Comparison of ENCODE assay signal across 10 mouse cellular contexts in the genomic region with DNA sequence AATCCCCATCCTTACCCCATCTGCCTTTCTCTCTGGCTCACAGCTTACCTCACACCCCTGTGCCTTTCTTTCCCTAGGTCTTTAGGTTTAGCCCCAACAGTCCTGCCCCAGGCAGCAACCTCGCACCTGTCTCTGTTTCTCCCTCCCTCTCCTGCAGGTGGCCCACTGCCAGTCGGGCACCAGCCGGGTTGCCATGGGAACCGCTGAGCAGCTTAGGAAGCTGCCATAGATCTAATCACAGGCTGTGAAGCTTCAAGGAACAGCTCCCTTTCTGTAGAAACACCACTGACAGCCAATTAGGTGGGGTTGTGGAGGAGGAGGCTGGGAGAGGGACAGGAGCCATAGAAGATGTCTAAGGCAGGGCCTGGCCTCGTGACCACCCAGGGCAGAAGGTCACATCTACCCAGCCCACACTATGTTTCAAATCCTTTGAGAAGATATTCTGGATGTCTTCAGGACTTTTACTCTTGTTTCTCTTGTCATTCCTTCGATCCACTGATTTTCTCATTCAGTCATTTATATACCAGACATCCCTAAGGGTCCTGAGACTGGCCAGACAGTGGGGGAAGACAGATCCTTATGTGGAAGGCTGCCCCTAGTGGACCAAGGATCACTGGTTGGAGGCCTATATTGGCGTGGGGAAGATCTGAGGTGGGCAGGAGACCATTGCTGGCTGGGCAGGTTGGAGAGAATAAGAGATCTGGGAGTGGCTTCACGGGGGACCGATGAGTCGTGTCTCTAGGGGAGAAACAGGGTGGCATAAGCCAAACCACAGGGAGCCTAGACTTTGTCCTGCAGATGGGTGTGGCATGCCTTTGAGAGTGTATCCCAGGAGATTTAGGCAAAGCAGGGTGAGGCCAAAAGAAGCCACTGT.
DNase-seq lines count a peak whose midpoint lies in the region; ATAC-seq lines count a peak whose summit lies in the region.
"Had no signal": no experiment of that assay in that cellular context is flagged by ENCODE, and none has a peak within 500 bp of the region (broad histone marks: within the 10 kb centered on the region; RNA-seq: fewer than 3 reads in every experiment).

No protein-coding gene starts in this region.

- no peak overlapping the region for H3K9ac ChIP-seq in hindbrain, embryonic 11.5 days (ENCODE audit: low read depth, low read length)
- H3K9ac ChIP-seq: embryonic facial prominence, embryonic 13.5 days; liver, embryonic 13.5 days had no signal

- H3K4me1 ChIP-seq in hindbrain, embryonic 11.5 days (replicated peaks; ENCODE audit: control insufficient read depth, insufficient read depth, low read length): peaks cover 8% of the 10 kb centered on the region
- H3K4me1 ChIP-seq: embryonic facial prominence, embryonic 13.5 days; liver, embryonic 13.5 days had no signal

- DNase-seq in adrenal gland, postnatal 25 days: peak; percentile 44
- no peak for DNase-seq in adrenal gland, adult (ENCODE audit: inconsistent age in 2 of 2, low spot score in 1 of 2)
- DNase-seq in cerebellum, postnatal 36 days: peak; percentile 79 to 87
- DNase-seq in hindbrain, embryonic 11.5 days (ENCODE audit: low spot score): peak; percentile 48
- DNase-seq in left cerebral cortex, adult 9 months (ENCODE audit: low spot score in 2 of 2): peak; percentile 76 to 84
- DNase-seq in retina, embryonic 14.5 days (ENCODE audit: low spot score): peak; percentile 72
- DNase-seq: liver, embryonic 13.5 days had no signal

- no peaks in the 10 kb centered on the region for H3K9me3 ChIP-seq in hindbrain, embryonic 11.5 days (ENCODE audit: control insufficient read depth, low read length)
- H3K9me3 ChIP-seq: embryonic facial prominence, embryonic 13.5 days had no signal

- H3K4me3 ChIP-seq in hindbrain, embryonic 11.5 days (ENCODE audit: low read depth, low read length): no peak overlapping the region
- H3K4me3 ChIP-seq: embryonic facial prominence, embryonic 13.5 days; liver, embryonic 13.5 days had no signal

- peak; percentile 22; the same call in 1 of the 2 replicates for ATAC-seq in hindbrain, embryonic 11.5 days (ENCODE audit: low FRiP score)
- ATAC-seq in inflammation-experienced regulatory T-cells, adult 6 months: no peak
- ATAC-seq in erythroblast, adult 5-6 weeks (replicated peaks; ENCODE audit: low FRiP score, poor library complexity, severe bottlenecking): no peak

- 25% methylated on average over 10 of the region's 10 CpGs for WGBS in hindbrain, embryonic 11.5 days

- no peak overlapping the region for H3K27ac ChIP-seq in hindbrain, embryonic 11.5 days (ENCODE audit: low read depth, low read length)
- H3K27ac ChIP-seq: embryonic facial prominence, embryonic 13.5 days; liver, embryonic 13.5 days had no signal

- H3K4me2 ChIP-seq in hindbrain, embryonic 11.5 days (replicated peaks; ENCODE audit: low read depth, low read length): no peak overlapping the region
- H3K4me2 ChIP-seq: embryonic facial prominence, embryonic 13.5 days; liver, embryonic 13.5 days had no signal

- H3K36me3 ChIP-seq in hindbrain, embryonic 11.5 days (ENCODE audit: control insufficient read depth, insufficient read depth, low read length): no peaks in the 10 kb centered on the region
- H3K36me3 ChIP-seq: embryonic facial prominence, embryonic 13.5 days; liver, embryonic 13.5 days had no signal

- no peaks in the 10 kb centered on the region for H3K27me3 ChIP-seq in hindbrain, embryonic 11.5 days (ENCODE audit: control insufficient read depth, insufficient read depth, low read length)
- H3K27me3 ChIP-seq: embryonic facial prominence, embryonic 13.5 days; liver, embryonic 13.5 days had no signal

Comparison
In these comparisons a context has a peak if more than half of its experiments do, and no peak if none do; other contexts are left out.
1. DNase-seq: peak in adrenal gland, postnatal 25 days (single experiment), cerebellum, postnatal 36 days (2 of 2), hindbrain, embryonic 11.5 days (single experiment), left cerebral cortex, adult 9 months (2 of 2) and retina, embryonic 14.5 days (single experiment); none in adrenal gland, adult (0 of 2).